Mouse (Mus musculus) lung, postnatal 0 days (tissue): ENCODE results near the gene Nhlh2.

Experiments
- CTCF ChIP-seq: IDR thresholded peaks from 2 replicates; pipeline ENCODE4 v1.5.1; 2016; ENCODE audit warnings: antibody characterized with exemption, mild to moderate bottlenecking
- EP300 ChIP-seq: IDR thresholded peaks from 2 replicates; pipeline ENCODE4 v1.6.1; 2016; ENCODE audit warnings: antibody characterized with exemption, mild to moderate bottlenecking, control low read depth

DNA sequence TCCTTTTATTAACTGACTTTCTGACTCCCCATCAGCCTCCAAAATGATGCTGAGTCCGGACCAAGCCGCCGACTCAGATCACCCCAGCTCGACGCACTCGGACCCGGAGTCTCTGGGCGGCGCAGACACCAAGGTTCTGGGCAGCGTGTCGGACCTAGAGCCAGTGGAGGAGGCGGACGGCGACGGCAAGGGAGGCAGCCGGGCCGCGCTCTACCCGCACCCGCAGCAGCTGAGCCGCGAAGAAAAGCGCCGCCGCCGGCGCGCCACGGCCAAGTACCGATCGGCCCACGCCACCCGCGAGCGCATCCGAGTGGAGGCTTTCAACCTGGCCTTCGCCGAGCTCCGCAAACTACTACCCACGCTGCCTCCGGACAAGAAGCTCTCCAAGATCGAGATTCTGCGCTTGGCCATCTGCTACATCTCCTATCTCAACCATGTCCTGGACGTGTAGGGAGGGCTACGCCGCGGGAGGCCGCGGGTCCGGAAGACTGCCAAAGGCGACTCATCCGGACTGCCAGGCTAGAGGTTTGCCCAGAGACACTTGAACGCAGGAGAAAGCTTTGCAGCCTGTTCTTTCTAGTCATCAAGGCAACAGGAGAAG, 2.8 kb downstream of the Nhlh2 start:
- TF ChIP-seq CTCF = no peak
- TF ChIP-seq EP300 = no peak
